Mouse (Mus musculus) lung, embryonic 16.5 days (tissue): ENCODE measurements around the gene Grik4. TPM values are rescaled to one million over a fixed set of nuclear protein-coding genes. Genes with fewer than 3 reads are reported as not detected.
"Not testable (repeated sequence)": the region's sequence is repeated elsewhere in the genome, so short reads cannot be mapped to it uniquely, and the experiment has no call there.

Source experiments
- ATAC-seq: fragments of 200-750 bp; cut with Nextera tagmentation; 2 replicates; pipeline ENCODE4 v1.8.0; 2017; ENCODE audit warnings: low read depth, mild to moderate bottlenecking, moderate library complexity
- H3K27ac ChIP-seq: fragments of 300-500 bp; sonication (generic); 2 replicates; pipeline ENCODE4 v1.5.1; 2014; ENCODE audit warnings: mild to moderate bottlenecking, control low read depth, low read length
- H3K27me3 ChIP-seq: fragments of 300-500 bp; sonication (generic); 2 replicates; pipeline ENCODE4 v1.6.1; 2014; ENCODE audit warnings: low read depth, low read length, mixed read lengths; ENCODE audit not compliant: control insufficient read depth, insufficient read depth
- H3K36me3 ChIP-seq: fragments of 300-500 bp; sonication (generic); 2 replicates; pipeline ENCODE4 v1.6.1; 2014; ENCODE audit warnings: low read length; ENCODE audit not compliant: control insufficient read depth, insufficient read depth
- H3K4me1 ChIP-seq: fragments of 300-500 bp; sonication (generic); replicated peaks from 2 replicates; pipeline ENCODE4 v1.6.1; 2014; ENCODE audit warnings: low read length, mixed read lengths; ENCODE audit not compliant: control insufficient read depth, insufficient read depth
- H3K4me2 ChIP-seq: fragments of 300-500 bp; sonication (generic); 2 replicates; pipeline ENCODE4 v1.6.1; 2014; ENCODE audit warnings: low read depth, low read length, control low read depth
- H3K4me3 ChIP-seq: fragments of 300-500 bp; sonication (generic); 2 replicates; pipeline ENCODE4 v1.5.1; 2014; ENCODE audit warnings: mild to moderate bottlenecking, low read length, control low read depth
- H3K9ac ChIP-seq: fragments of 300-500 bp; sonication (generic); 2 replicates; pipeline ENCODE4 v1.6.1; 2014; ENCODE audit warnings: low read length, control low read depth
- H3K9me3 ChIP-seq: fragments of 300-500 bp; sonication (generic); 2 replicates; pipeline ENCODE4 v1.6.1; 2016; ENCODE audit warnings: low read length; ENCODE audit not compliant: control insufficient read depth
- WGBS: fragments of 180-500 bp; shearing (Covaris S2); extraction: QIAGEN DNeasy Blood & Tissue Kit; methylation state at CpG from one replicate; pipeline ENCODE4 v1.1.7; 2014; 5-methylcytosine and 5-hydroxymethylcytosine counted together
- polyA plus RNA-seq: library from polyadenylated mRNA; unstranded; fragments of >200 nt; fragmentation: Nextera tagmentation; extraction: Ambion mirVana; gene quantifications from 2 replicates; pipeline ENCODE4 v1.2.1, GENCODE M21; 2015

Grik4 gene
- 1.5 and 2.3 TPM in 2 replicates for polyA plus RNA-seq

DNA sequence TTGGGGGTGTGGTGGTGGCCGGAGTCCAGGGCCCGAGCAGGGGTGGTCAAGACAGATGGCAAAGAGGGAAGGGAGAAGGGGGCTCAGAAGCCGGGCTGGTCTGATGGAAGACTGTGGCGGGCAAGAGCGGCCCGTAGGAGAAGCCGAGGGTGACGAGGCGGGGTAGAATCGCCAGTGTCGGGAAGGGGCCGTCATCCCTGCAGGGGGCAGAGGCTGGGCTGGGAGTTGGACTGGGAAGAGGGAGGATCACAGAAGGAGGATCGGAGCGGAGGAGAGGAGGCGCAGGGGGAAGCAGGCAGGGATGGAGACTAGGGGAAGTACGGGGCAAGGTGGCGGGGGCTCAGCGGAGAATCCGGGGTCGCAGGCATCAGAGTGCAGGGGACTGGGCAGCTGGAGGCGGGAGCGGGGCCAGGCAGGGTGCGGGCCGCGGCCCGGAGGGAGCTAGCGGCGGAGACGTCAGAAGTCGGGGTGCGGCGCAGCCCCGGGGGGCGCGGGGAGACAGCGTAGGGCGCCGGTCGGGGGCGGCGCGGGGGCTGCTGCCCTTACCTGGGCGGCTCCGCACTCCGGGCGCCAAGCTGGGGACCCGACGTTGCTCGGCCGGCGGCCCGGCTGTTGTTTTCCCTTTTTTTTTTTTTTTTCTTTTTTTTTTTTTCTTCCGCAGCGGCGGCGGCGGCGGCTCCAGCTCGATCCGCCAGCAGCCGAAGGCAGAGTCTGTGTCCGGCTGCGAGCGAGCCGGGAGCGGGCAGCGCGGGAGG is at the start of gene Grik4:
Gene Grik4 (minus strand): TSS at position 713 of the 755 bp plus-strand sequence.
- under 1% methylated on average over 58 of the region's 68 CpGs for WGBS
- peak within 1 kb of the TSS; percentile 34; the same call in 1 of the 2 replicates for H3K27ac ChIP-seq
- peaks cover 4% of the 10 kb centered on the region; the same call in 1 of the 2 replicates for H3K27me3 ChIP-seq
- H3K36me3 ChIP-seq, result no peaks in the 10 kb centered on the region
- no peaks in the 10 kb centered on the region for H3K9me3 ChIP-seq
- peaks cover 19% of the 10 kb centered on the region for H3K4me1 ChIP-seq
- H3K4me3 ChIP-seq, result peak within 1 kb of the TSS; percentile 77
- peak within 1 kb of the TSS; percentile 100 for H3K4me2 ChIP-seq
- peak within 1 kb of the TSS; percentile 81 for H3K9ac ChIP-seq
- peak; percentile 85 for ATAC-seq

DNA sequence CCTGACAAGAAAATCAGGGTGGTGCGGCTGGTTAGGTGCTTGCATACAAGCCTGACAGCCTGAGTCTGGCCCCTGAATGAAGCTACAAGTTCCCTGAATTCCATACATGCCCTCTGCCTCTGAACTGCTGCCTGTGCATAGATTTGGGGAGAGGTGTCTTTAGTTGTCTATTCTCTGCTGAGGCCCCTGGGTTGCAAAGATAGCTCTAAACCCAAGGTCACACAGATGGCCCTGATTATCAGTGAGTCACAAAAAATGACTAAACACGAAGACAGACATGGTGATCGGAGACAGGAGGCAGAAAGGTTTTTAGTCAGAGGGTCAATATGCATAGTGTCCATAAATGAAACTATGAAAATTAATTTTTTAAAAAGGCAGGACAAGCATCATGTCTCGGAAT is 49.4 kb upstream of the Grik4 start:
- Histone ChIP-seq H3K9me3 (no peaks in the 10 kb centered on the region), H3K27me3 (no peaks in the 10 kb centered on the region), H3K27ac (no peak overlapping the region), H3K4me1 (no peaks in the 10 kb centered on the region), H3K4me2 (no peak overlapping the region), H3K4me3 (no peak overlapping the region), H3K9ac (no peak overlapping the region), H3K36me3 (peaks cover 30% of the 10 kb centered on the region)
- no peak for ATAC-seq
- WGBS, result 94% methylated on average over 4 of the region's 4 CpGs

DNA sequence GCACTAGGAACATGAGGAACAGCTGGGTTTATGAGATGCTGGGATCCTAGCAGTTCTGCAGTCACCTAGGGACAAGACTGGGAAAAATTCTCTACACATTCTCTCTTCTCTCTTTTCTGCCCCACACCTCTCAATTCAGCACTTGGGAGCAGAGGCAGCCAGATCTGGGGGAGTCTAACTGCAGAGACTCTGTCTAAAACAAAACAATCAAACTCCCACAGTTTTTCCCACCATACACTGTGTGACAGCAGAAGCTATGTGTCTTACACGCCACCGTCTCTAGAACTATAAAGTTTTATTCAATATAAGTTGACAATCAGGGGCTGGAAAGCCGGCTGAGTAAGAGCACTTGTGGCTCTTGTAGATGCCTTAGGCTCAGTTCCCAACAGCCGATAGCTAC is 43.7 kb upstream of the Grik4 start:
- H3K36me3 ChIP-seq, result peaks cover 37% of the 10 kb centered on the region
- no peak overlapping the region for H3K27ac ChIP-seq
- H3K4me3 ChIP-seq, result no peak overlapping the region
- no peak overlapping the region for H3K4me2 ChIP-seq
- ATAC-seq, result no peak
- H3K9me3 ChIP-seq, result no peaks in the 10 kb centered on the region
- H3K9ac ChIP-seq, result no peak overlapping the region
- no peaks in the 10 kb centered on the region for H3K27me3 ChIP-seq
- 73% methylated on average over 4 of the region's 4 CpGs for WGBS
- no peaks in the 10 kb centered on the region for H3K4me1 ChIP-seq

DNA sequence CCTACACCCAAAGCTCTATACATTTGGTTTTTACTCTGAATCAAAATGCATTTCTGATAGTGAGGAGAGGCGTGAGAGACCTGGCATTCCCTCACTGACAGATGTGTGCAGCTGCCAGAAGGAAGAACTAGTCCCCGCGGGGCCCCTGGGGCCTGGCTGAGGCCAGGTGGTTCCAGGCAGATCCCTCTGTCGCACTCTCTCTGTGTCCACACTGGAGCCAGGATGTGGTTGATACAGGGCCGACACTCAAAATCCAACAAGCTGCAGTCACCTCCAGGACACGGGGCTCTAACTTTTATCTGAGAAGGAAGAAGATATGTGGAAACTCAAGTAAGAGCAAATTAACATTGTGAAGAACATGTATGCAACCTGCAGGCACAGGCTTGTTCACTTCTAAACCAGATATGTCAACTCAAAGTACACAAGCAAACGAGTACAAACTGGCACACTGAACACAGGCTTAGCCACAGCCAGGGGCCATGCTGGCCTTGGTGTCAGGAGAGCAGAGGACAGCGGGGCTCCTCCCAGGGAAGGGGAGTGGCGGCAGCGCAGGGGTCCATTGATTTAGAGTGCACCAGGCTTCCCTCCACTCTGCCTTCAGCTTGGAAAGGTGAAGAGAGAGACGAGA is 24.7 kb upstream of the Grik4 start:
- no peaks in the 10 kb centered on the region for H3K4me1 ChIP-seq
- H3K27ac ChIP-seq, result no peak overlapping the region
- no peaks in the 10 kb centered on the region for H3K27me3 ChIP-seq
- ATAC-seq, result no peak
- H3K36me3 ChIP-seq, result peaks cover 36% of the 10 kb centered on the region
- whole genome bisulfite sequencing, result 58% methylated on average over 11 of the region's 11 CpGs
- no peak overlapping the region for H3K4me2 ChIP-seq
- H3K4me3 ChIP-seq, result no peak overlapping the region
- H3K9me3 ChIP-seq, result no peaks in the 10 kb centered on the region
- no peak overlapping the region for H3K9ac ChIP-seq

DNA sequence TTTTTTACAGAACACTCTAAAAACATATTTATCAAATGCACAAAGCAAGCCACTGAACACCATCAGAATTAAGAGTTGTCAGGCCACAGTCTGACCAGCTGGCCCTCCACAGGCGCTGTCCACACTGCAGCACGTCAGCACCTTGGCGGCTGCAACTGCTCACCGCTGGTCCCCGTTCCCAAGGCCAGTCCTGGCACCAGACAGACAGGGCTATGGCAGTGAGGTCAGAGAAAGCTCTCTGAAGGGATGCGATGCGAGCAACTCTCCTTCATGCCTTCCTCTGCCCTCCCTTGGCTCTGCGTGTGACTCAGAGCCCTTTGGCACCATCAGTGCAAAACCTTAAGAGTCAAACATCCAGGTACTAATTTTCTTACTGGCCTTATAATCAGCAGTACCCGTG is 23.4 kb upstream of the Grik4 start:
- no peaks in the 10 kb centered on the region for H3K27me3 ChIP-seq
- H3K9me3 ChIP-seq, result no peaks in the 10 kb centered on the region
- 77% methylated on average over 9 of the region's 9 CpGs for whole genome bisulfite sequencing
- no peak for ATAC-seq
- H3K9ac ChIP-seq, result no peak overlapping the region
- H3K4me1 ChIP-seq, result no peaks in the 10 kb centered on the region
- H3K4me2 ChIP-seq, result no peak overlapping the region
- no peak overlapping the region for H3K27ac ChIP-seq
- no peak overlapping the region for H3K4me3 ChIP-seq
- peaks cover 34% of the 10 kb centered on the region for H3K36me3 ChIP-seq

DNA sequence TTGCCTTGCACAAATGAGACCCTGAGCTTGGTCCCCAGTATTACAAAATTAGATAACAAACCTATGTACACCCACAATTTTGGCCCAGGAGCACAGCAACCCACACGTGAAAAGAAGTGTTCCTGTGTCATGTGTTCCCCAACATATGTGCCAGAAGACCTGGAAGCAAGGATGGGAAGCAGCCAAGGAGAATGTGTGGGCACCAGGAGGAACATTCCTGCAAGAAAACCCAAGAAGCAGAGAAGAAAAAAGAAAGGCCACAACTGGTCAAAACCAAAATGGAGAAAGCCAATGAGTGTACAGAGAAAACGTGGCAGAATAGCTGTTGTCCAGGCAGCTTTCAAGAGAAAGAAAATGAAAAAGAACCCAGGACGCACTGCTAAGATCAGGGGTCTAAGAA is 20.5 kb upstream of the Grik4 start:
- not testable (repeated sequence) for ATAC-seq, H3K9ac ChIP-seq, H3K4me1 ChIP-seq, H3K9me3 ChIP-seq, H3K27ac ChIP-seq, H3K4me3 ChIP-seq, H3K4me2 ChIP-seq, H3K27me3 ChIP-seq
- WGBS, result 90% methylated on average over 2 of the region's 3 CpGs
- H3K36me3 ChIP-seq, result peaks cover 16% of the 10 kb centered on the region

DNA sequence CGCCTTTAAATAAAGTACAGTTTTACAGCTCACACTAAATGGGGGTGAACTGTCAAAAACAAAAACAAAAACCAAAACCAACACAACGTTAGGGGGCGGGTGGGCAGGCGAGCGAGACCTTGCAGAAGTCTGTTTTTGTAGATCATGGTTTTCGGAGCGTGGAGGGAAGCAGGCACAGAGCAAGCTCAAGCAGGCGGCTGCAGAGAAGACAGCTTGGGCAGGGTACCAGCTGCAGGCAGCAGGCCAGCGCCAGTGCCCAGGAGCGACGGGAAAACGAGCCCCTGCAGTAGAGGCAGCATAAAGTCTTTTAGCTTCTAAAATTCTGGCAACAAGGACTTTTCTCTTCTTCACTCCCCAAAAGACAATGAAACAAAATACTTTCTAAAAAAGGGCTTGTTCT is 20.1 kb upstream of the Grik4 start:
- H3K36me3 ChIP-seq, result peaks cover 12% of the 10 kb centered on the region
- 84% methylated on average over 12 of the region's 12 CpGs for WGBS

DNA sequence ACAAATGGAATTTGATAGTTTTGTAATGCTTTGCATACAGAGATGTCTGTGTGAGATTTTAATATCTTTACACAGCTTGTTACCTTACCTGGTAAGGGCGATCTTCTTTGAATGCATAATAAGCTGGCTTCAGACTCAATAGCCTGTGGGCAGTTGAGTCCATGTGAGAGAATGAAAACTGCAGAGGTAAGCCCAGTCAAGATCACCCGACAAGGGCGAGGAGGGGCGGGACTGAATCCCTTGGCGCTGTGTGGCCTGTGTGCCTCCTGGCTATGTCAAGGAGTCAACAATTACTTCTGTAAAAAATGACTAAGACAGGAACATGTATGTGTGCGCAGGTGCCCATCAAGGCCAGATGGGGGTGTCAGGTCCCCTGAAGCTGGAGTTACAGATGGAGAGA is 18.2 kb upstream of the Grik4 start:
- H3K36me3 ChIP-seq, result peaks cover 5% of the 10 kb centered on the region
- H3K27me3 ChIP-seq, result no peaks in the 10 kb centered on the region
- no peak for ATAC-seq
- WGBS, result 82% methylated on average over 6 of the region's 6 CpGs
- H3K4me2 ChIP-seq, result no peak overlapping the region
- no peaks in the 10 kb centered on the region for H3K4me1 ChIP-seq
- no peak overlapping the region for H3K4me3 ChIP-seq
- H3K9me3 ChIP-seq, result no peaks in the 10 kb centered on the region
- H3K27ac ChIP-seq, result no peak overlapping the region
- H3K9ac ChIP-seq, result no peak overlapping the region

More for the DNA sequence above, 20.1 kb upstream of the Grik4 start:
- no peak overlapping the region for H3K4me3 ChIP-seq
- no peak overlapping the region for H3K9ac ChIP-seq
- no peaks in the 10 kb centered on the region for H3K27me3 ChIP-seq
- H3K27ac ChIP-seq, result no peak overlapping the region
- ATAC-seq, result no peak
- H3K9me3 ChIP-seq, result no peaks in the 10 kb centered on the region
- H3K4me2 ChIP-seq, result no peak overlapping the region
- H3K4me1 ChIP-seq, result no peaks in the 10 kb centered on the region

DNA sequence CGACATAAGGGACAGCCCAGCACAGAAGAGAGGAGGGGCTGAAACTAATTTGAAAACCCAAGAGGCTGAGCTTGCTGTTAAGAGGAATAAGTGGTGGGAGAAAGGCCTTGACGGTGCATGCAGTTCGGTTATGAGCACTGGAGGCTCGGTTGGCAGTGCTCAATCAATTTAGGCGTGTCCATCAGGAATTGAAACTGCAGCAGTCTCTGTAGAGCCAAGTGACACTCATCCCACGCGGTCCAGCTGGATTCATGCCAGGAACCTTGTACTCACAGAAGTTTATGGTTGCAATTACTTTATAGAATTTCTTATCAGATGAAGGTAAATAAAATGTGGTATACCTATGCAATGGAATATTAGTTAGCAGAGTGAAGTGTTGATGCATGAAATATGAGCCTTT is 14.1 kb upstream of the Grik4 start:
- no peak overlapping the region for H3K9ac ChIP-seq
- WGBS, result 40% methylated on average over 7 of the region's 7 CpGs
- no peak overlapping the region for H3K27ac ChIP-seq
- no peaks in the 10 kb centered on the region for H3K4me1 ChIP-seq
- no peak for ATAC-seq
- no peaks in the 10 kb centered on the region for H3K36me3 ChIP-seq
- H3K9me3 ChIP-seq, result no peaks in the 10 kb centered on the region
- no peak overlapping the region for H3K4me2 ChIP-seq
- H3K27me3 ChIP-seq, result no peaks in the 10 kb centered on the region
- H3K4me3 ChIP-seq, result no peak overlapping the region
